Mouse (Mus musculus) spleen, adult 2 months (tissue): ENCODE measurements around the gene Hmga2.

Experiments used
- CTCF ChIP-seq: fragments of 200-500 bp; IDR thresholded peaks from 2 replicates; pipeline ENCODE4 v1.5.1; 2011; ENCODE audit warnings: mild to moderate bottlenecking, inconsistent platforms; ENCODE audit not compliant: insufficient read depth, insufficient read length, insufficient replicate concordance; ENCODE audit errors: extremely low read depth
- POLR2A ChIP-seq: fragments of 200-500 bp; IDR thresholded peaks from 2 replicates; pipeline ENCODE4 v1.6.1; 2011; ENCODE audit warnings: low read depth, low read length, inconsistent platforms

GRCm38 (mm10) chr10:120394740-120395139, 81.5 kb downstream of the Hmga2 start:
- TF ChIP-seq CTCF (no peak), POLR2A (no peak)
